Mouse (Mus musculus) megakaryocyte, embryonic 14.5 days (primary cell): ENCODE results near the gene Nlgn1.

ENCODE experiments used
- FLI1 ChIP-seq: IDR thresholded peaks from 2 replicates; pipeline ENCODE4 v1.6.1; 2012; ENCODE audit warnings: low read length, inconsistent platforms, mixed read lengths
- GATA1 ChIP-seq: IDR thresholded peaks from 3 replicates; pipeline ENCODE4 v1.6.1; 2012; ENCODE audit warnings: mixed read lengths, low read length, inconsistent platforms, borderline replicate concordance

DNA sequence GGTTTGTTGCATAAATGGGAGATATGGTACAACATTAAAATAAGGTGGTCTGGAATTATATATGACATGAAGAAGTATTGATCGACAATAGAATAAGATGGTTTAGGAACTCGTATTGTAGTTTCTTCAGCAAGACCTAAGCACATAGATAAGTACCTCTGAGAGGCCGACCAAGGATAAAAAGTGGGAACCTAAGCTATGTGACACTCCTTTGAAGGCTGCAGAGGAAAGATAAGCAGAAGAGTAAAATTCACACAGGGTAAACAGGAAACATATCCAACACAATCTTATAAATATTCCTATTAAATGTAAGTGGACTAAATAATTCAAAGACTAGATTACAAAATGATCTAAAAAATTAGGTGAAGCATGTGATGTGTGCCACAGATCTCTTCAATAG, 151.2 kb downstream of the Nlgn1 start:
- TF ChIP-seq FLI1 (no peak), GATA1 (no peak)
